Mouse (Mus musculus) heart, adult 2 months (tissue): ENCODE measurements at regions not wholly inside any gene's neighbourhood (a gene's known extent, or its start where the extent isn't known, plus 50 kb on each side); places are given as distances from the start of the nearest gene placed in this dataset.
"Not testable (repeated sequence)": the region's sequence is repeated elsewhere in the genome, so short reads cannot be mapped to it uniquely, and the experiment has no call there.

Experiments used
- DNase-seq, 2 experiments: peaks; one replicate each; pipeline ENCODE4 v3.0.0; 2021
- H3K27ac ChIP-seq: fragments of 200-600 bp; 2 replicates; pipeline ENCODE4 v1.8.1; 2022
- H3K27me3 ChIP-seq: fragments of 200-500 bp; 2 replicates; pipeline ENCODE4 v1.6.1; 2012; ENCODE audit warnings: mild to moderate bottlenecking, low read length, inconsistent platforms, mixed read lengths; ENCODE audit not compliant: control insufficient read depth, insufficient read depth
- H3K36me3 ChIP-seq: fragments of 200-500 bp; 2 replicates; pipeline ENCODE4 v1.6.1; 2012; ENCODE audit warnings: low read length, inconsistent platforms; ENCODE audit not compliant: control insufficient read depth, insufficient read depth
- H3K4me1 ChIP-seq: fragments of 200-500 bp; 2 replicates; pipeline ENCODE4 v1.6.1; 2011; ENCODE audit warnings: low read length; ENCODE audit not compliant: control insufficient read depth, insufficient read depth
- H3K4me3 ChIP-seq: fragments of 200-600 bp; 2 replicates; pipeline ENCODE4 v1.8.1; 2022
- H3K79me2 ChIP-seq: fragments of 200-500 bp; replicated peaks from 2 replicates; pipeline ENCODE4 v1.6.1; 2012; ENCODE audit warnings: mild to moderate bottlenecking, inconsistent platforms, low read length, moderate library complexity, mixed read lengths; ENCODE audit not compliant: control insufficient read depth, insufficient read depth
- H3K9ac ChIP-seq: fragments of 200-500 bp; 2 replicates; pipeline ENCODE4 v1.6.1; 2012; ENCODE audit warnings: low read depth, mild to moderate bottlenecking, control low read depth, inconsistent platforms, low read length, mixed read lengths
- CTCF ChIP-seq: fragments of 200-600 bp; IDR thresholded peaks from 2 replicates; pipeline ENCODE4 v1.8.1; 2022; ENCODE audit warnings: antibody characterized with exemption, mild to moderate bottlenecking, moderate library complexity
- EP300 ChIP-seq: fragments of 200-500 bp; IDR thresholded peaks from 2 replicates; pipeline ENCODE4 v1.6.1; 2011; ENCODE audit warnings: low read depth, low read length, control low read depth; ENCODE audit not compliant: insufficient read depth
- POLR2A ChIP-seq: fragments of 200-500 bp; IDR thresholded peaks from 2 replicates; pipeline ENCODE4 v1.6.1; 2011; ENCODE audit warnings: mild to moderate bottlenecking, low read depth, low read length, control low read depth; ENCODE audit not compliant: insufficient read depth
- WGBS: fragments of 180-500 bp; shearing (Covaris S2); methylation state at CpG from one replicate; pipeline ENCODE4 v1.1.7; 2018; 5-methylcytosine and 5-hydroxymethylcytosine counted together
- intact Hi-C: fragments of 180-260 bp; cut with DNase I; formaldehyde crosslinking; loops from one replicate; pipeline ENCODE4 v1.15.1; 2025

DNA sequence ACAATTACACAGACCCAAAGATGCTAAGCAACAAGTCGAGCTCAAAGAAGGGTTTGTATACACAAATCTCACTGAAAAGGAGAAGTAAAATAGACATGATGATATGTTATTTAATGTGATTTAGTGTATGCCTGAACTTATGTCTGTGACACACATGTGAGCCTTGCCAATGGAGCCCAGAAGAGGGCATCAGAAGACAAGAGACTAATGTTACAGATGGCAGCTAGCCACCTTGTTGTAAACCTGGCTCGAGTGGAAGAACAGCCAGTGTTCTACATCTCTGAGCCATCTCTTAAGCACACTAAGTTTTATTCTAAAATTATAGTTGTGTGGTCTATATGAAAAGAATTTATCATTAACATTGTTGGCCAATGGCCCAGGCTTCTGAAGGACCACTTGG lies 943.7 kb upstream of the Prmt6 start:
- Histone ChIP-seq H3K4me3 (no peak overlapping the region), H3K27me3 (no peaks in the 10 kb centered on the region), H3K27ac (no peak overlapping the region), H3K79me2 (no peaks in the 10 kb centered on the region), H3K4me1 (no peaks in the 10 kb centered on the region), H3K9ac (no peak overlapping the region), H3K36me3 (no peaks in the 10 kb centered on the region)
- intact Hi-C loops: no loop called here
- TF ChIP-seq POLR2A (no peak), EP300 (no peak), CTCF (no peak)
- DNase-seq: no peak
- 46% methylated on average over 2 of the region's 2 CpGs for WGBS

- Histone ChIP-seq H3K4me1 (no peaks in the 10 kb centered on the region), H3K27me3 (no peaks in the 10 kb centered on the region), H3K4me3 (no peak overlapping the region), H3K36me3 (no peaks in the 10 kb centered on the region), H3K79me2 (no peaks in the 10 kb centered on the region), H3K27ac (no peak overlapping the region), H3K9ac (no peak overlapping the region)
- no peak for TF ChIP-seq POLR2A
- TF ChIP-seq EP300: no peak
- TF ChIP-seq CTCF: no peak
- intact Hi-C loops: no loop called here
- DNase-seq: no peak
- 84% methylated on average over 3 of the region's 3 CpGs for WGBS
Observed at GRCm38 (mm10) chr3:111166698-111167097, 915.9 kb upstream of the Prmt6 start.

DNA sequence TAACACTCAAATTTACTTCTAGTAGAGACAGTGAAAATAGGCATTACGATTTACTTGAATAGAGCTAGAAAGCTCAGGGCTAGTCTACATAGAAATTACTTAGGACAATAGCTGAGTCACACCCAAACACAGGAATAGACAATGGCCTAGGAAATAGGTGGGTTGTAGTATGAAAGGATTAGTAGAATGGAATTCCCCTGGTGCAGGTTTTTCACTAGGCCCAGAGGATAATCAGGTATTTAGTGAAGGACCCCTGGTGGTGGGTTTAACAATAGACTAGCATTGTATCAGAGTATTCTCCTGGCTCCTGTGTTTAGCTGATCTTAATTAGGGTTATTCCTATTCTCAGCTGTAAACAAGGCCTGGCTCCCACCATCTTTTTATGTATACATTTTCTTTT lies 890.4 kb upstream of the Prmt6 start:
- H3K4me3 ChIP-seq, H3K9ac ChIP-seq, H3K27ac ChIP-seq, DNase-seq, H3K79me2 ChIP-seq, intact Hi-C loops, H3K36me3 ChIP-seq, H3K4me1 ChIP-seq, H3K27me3 ChIP-seq: not testable (repeated sequence)
- WGBS: 79% methylated on average over 1 of the region's 1 CpGs

DNA sequence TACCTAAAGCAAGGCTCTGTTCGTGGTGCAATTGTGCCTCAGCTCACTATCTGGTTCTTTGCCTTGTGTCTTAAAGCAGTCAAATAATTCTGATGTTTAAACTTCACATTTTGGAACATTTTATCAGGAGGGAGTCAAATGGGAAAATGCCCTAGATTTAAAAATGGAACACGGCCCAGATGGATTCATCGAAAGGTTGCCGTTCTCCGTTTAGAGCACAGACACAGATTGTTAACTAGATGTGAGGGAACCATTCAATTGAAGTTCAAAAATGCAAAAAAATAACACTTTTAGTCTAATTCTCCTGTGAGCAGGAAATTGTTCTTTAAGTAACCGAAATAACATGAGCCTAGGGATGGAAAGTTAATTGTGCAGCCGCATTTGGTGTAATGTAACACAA lies 858.2 kb upstream of the Prmt6 start:
- no peaks in the 10 kb centered on the region for H3K27me3 ChIP-seq
- TF ChIP-seq POLR2A: no peak
- no peak for TF ChIP-seq EP300
- TF ChIP-seq CTCF: no peak
- no peak overlapping the region for H3K9ac ChIP-seq
- intact Hi-C loops: no loop called here
- no peak overlapping the region for H3K4me3 ChIP-seq
- no peak for DNase-seq
- no peaks in the 10 kb centered on the region for H3K4me1 ChIP-seq
- 77% methylated on average over 7 of the region's 7 CpGs for WGBS
- H3K27ac ChIP-seq: no peak overlapping the region
- no peaks in the 10 kb centered on the region for H3K36me3 ChIP-seq
- H3K79me2 ChIP-seq: no peaks in the 10 kb centered on the region

- DNase-seq: no peak
- no peaks in the 10 kb centered on the region for H3K79me2 ChIP-seq
- H3K27me3 ChIP-seq: no peaks in the 10 kb centered on the region
- intact Hi-C loops: no loop called here
- no peaks in the 10 kb centered on the region for H3K4me1 ChIP-seq
- TF ChIP-seq EP300: no peak
- no peak for TF ChIP-seq POLR2A
- no peak for TF ChIP-seq CTCF
- no peak overlapping the region for H3K27ac ChIP-seq
- H3K4me3 ChIP-seq: no peak overlapping the region
- H3K36me3 ChIP-seq: no peaks in the 10 kb centered on the region
- no peak overlapping the region for H3K9ac ChIP-seq
- 47% methylated on average over 1 of the region's 1 CpGs for WGBS
Observed at GRCm38 (mm10) chr3:111102646-111103045, 851.8 kb upstream of the Prmt6 start.

GRCm38 (mm10) chr3:111074311-111074710 lies 823.5 kb upstream of the Prmt6 start:
- TF ChIP-seq EP300 (no peak), POLR2A (no peak), CTCF (no peak)
- no peak overlapping the region for H3K27ac ChIP-seq
- no peaks in the 10 kb centered on the region for H3K4me1 ChIP-seq
- no peak for DNase-seq
- H3K4me3 ChIP-seq: no peak overlapping the region
- no peaks in the 10 kb centered on the region for H3K36me3 ChIP-seq
- H3K9ac ChIP-seq: no peak overlapping the region
- intact Hi-C loops: no loop called here
- WGBS: 14% methylated on average over 1 of the region's 1 CpGs
- H3K27me3 ChIP-seq: no peaks in the 10 kb centered on the region
- no peaks in the 10 kb centered on the region for H3K79me2 ChIP-seq

GRCm38 (mm10) chr3:111070301-111070700 lies 819.5 kb upstream of the Prmt6 start:
- TF ChIP-seq CTCF (no peak), POLR2A (no peak), EP300 (no peak)
- H3K4me1 ChIP-seq: no peaks in the 10 kb centered on the region
- no peak overlapping the region for H3K9ac ChIP-seq
- no peak overlapping the region for H3K4me3 ChIP-seq
- no peaks in the 10 kb centered on the region for H3K36me3 ChIP-seq
- intact Hi-C loops: no loop called here
- no peaks in the 10 kb centered on the region for H3K27me3 ChIP-seq
- no peaks in the 10 kb centered on the region for H3K79me2 ChIP-seq
- DNase-seq: no peak
- H3K27ac ChIP-seq: no peak overlapping the region
